Mouse (Mus musculus): ENCODE data around the gene Pla2g2f.

GRCm38 (mm10) chr4:138755983-138756382 lies 1.4 kb downstream of the Pla2g2f start:
- TF ChIP-seq CTCF (conservative IDR thresholded peaks at IDR 0.05; ENCODE audit: low read length) (no peak), NANOG (IDR thresholded peaks at IDR 0.05; ENCODE audit: borderline replicate concordance, low read length) (no peak), POU5F1 (IDR thresholded peaks at IDR 0.05; ENCODE audit: borderline replicate concordance, low read length) (no peak)

Data from E14TG2a.4 (cell line).